Mouse (Mus musculus) heart, postnatal 0 days (tissue): ENCODE results near the gene 1700069L16Rik.

Experiments used
- CTCF ChIP-seq: IDR thresholded peaks from 2 replicates; pipeline ENCODE4 v1.5.1; 2016; ENCODE audit warnings: antibody characterized with exemption, control low read depth, low read depth
- EP300 ChIP-seq: IDR thresholded peaks from 2 replicates; pipeline ENCODE4 v1.6.1; 2016; ENCODE audit warnings: antibody characterized with exemption, low read depth

DNA sequence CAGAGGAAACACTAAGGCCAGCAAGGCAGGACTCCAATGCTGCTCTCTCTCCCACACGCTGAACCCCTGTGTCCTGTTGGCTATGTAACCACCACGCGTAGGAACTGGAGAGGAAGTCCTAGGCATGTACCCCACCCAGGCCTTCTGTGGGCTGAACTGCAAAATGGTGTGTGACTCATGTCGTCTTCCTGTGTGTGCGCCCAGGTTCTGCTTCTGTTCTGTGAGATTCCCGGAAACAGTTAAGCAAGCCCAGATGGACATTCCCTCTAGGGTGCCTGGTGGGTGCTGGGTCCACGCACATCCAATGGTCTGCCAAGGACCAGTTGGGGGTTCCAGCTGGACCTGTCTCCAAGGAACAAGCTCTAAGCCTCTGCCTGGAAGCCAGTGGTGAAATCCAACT, 52.1 kb downstream of the 1700069L16Rik start:
- TF ChIP-seq CTCF = no peak
- no peak for TF ChIP-seq EP300
